In genomic region chr8:108915876-108916275, GRCm38 (mm10) we compare ENCODE assay signal across 11 mouse cellular contexts.
DNase-seq lines count a peak whose midpoint lies in the region; ATAC-seq and TF ChIP-seq lines count a peak whose summit lies in the region.
"Had no signal": no experiment of that assay in that cellular context is flagged by ENCODE, and none has a peak within 500 bp of the region (broad histone marks: within the 10 kb centered on the region; RNA-seq: fewer than 3 reads in every experiment).

No protein-coding gene starts in this region.

- WGBS in heart, embryonic 15.5 days = 43% methylated on average over 6 of the region's 6 CpGs
- WGBS in kidney, embryonic 14.5 days = 31% methylated on average over 6 of the region's 6 CpGs
- WGBS in lung, postnatal 0 days = 9% methylated on average over 6 of the region's 6 CpGs

- TF ChIP-seq EP300 in lung, postnatal 0 days (IDR thresholded peaks at IDR 0.05) = no peak

- H3K27me3 ChIP-seq in heart, embryonic 15.5 days = no peaks in the 10 kb centered on the region
- H3K27me3 ChIP-seq in kidney, embryonic 14.5 days (ENCODE audit: control insufficient read depth, insufficient read depth, low read length) = no peaks in the 10 kb centered on the region
- no peaks in the 10 kb centered on the region for H3K27me3 ChIP-seq in lung, postnatal 0 days (replicated peaks; ENCODE audit: insufficient read depth, low read length)
- H3K27me3 ChIP-seq: neural tube, embryonic 13.5 days had no signal

- peaks cover 5% of the 10 kb centered on the region; the same call in 1 of the 2 replicates for H3K36me3 ChIP-seq in heart, embryonic 15.5 days
- 0 out of 2 replicates have a peak, but pooled peaks cover 3% of the 10 kb centered on the region for H3K36me3 ChIP-seq in kidney, embryonic 14.5 days (ENCODE audit: control insufficient read depth, insufficient read depth, low read length)
- H3K36me3 ChIP-seq in lung, postnatal 0 days (ENCODE audit: insufficient read depth, low read length) = no peaks in the 10 kb centered on the region

- TF ChIP-seq POLR2A in brain, embryonic 14.5 days (IDR thresholded peaks at IDR 0.05; ENCODE audit: borderline replicate concordance, extremely low read depth, insufficient read depth, insufficient read length, poor library complexity, severe bottlenecking) = no peak

- H3K4me1 ChIP-seq in heart, embryonic 15.5 days (replicated peaks) = peaks cover 21% of the 10 kb centered on the region
- H3K4me1 ChIP-seq in kidney, embryonic 14.5 days (ENCODE audit: control insufficient read depth, insufficient read depth, low read length) = no peaks in the 10 kb centered on the region
- H3K4me1 ChIP-seq in lung, postnatal 0 days (ENCODE audit: insufficient read depth, low read depth, low read length) = peaks cover 5% of the 10 kb centered on the region; the same call in 1 of the 2 replicates

- no peak for DNase-seq in heart, adult 8-10 months (ENCODE audit: low spot score)
- DNase-seq in brain, embryonic 14.5 days (ENCODE audit: low read depth) = peak; percentile 53
- DNase-seq in lung, postnatal 0 days (ENCODE audit: low spot score) = peak; percentile 93
- no peak for DNase-seq in cerebellum, postnatal 14 days
- no peak for DNase-seq in urinary bladder, postnatal 14 days (ENCODE audit: low spot score)
- no peak for DNase-seq in cerebellum, adult 11 months
- DNase-seq: spleen, adult 18-20 months had no signal

- no peak overlapping the region for H3K4me3 ChIP-seq in heart, embryonic 15.5 days
- no peak overlapping the region for H3K4me3 ChIP-seq in kidney, embryonic 14.5 days (ENCODE audit: low read length)
- H3K4me3 ChIP-seq in lung, postnatal 0 days (ENCODE audit: low read depth, low read length) = no peak overlapping the region
- H3K4me3 ChIP-seq: neural tube, embryonic 13.5 days had no signal

- no peak for ATAC-seq in heart, embryonic 15.5 days (replicated peaks; ENCODE audit: insufficient number of reproducible peaks, insufficient read depth, low FRiP score, low read depth)
- peak; percentile 60; the same call in 1 of the 2 replicates for ATAC-seq in kidney, embryonic 14.5 days (ENCODE audit: low FRiP score, low TSS enrichment)
- peak; percentile 73 for ATAC-seq in lung, postnatal 0 days

- peak overlapping the region; percentile 70 for H3K27ac ChIP-seq in heart, embryonic 15.5 days
- H3K27ac ChIP-seq in kidney, embryonic 14.5 days (ENCODE audit: low read depth, low read length) = peak overlapping the region; percentile 79; the same call in 1 of the 2 replicates
- H3K27ac ChIP-seq in lung, postnatal 0 days (ENCODE audit: low read length) = peak overlapping the region; percentile 77
- H3K27ac ChIP-seq: liver, embryonic 14.5 days had no signal

- no peaks in the 10 kb centered on the region for H3K9me3 ChIP-seq in heart, embryonic 15.5 days (replicated peaks)
- H3K9me3 ChIP-seq in kidney, embryonic 14.5 days (ENCODE audit: control insufficient read depth, low read length) = no peaks in the 10 kb centered on the region
- no peaks in the 10 kb centered on the region for H3K9me3 ChIP-seq in lung, postnatal 0 days (ENCODE audit: low read length)
- H3K9me3 ChIP-seq: neural tube, embryonic 13.5 days had no signal

- H3K4me2 ChIP-seq in heart, embryonic 15.5 days = no peak overlapping the region
- no peak overlapping the region for H3K4me2 ChIP-seq in kidney, embryonic 14.5 days (replicated peaks; ENCODE audit: low read depth, low read length)
- H3K4me2 ChIP-seq in lung, postnatal 0 days (replicated peaks; ENCODE audit: low read depth, low read length) = peak overlapping the region; percentile 17; the same call in 1 of the 2 replicates
- H3K4me2 ChIP-seq: neural tube, embryonic 13.5 days had no signal

- no peak overlapping the region for H3K9ac ChIP-seq in heart, embryonic 15.5 days
- H3K9ac ChIP-seq in kidney, embryonic 14.5 days (ENCODE audit: low read depth, low read length) = no peak overlapping the region
- H3K9ac ChIP-seq in lung, postnatal 0 days (replicated peaks; ENCODE audit: low read depth) = no peak overlapping the region
- H3K9ac ChIP-seq: liver, embryonic 14.5 days; neural tube, embryonic 13.5 days had no signal

- TF ChIP-seq CTCF in brain, embryonic 14.5 days (IDR thresholded peaks at IDR 0.05; ENCODE audit: borderline replicate concordance, extremely low read depth, insufficient read depth, insufficient read length) = no peak
- TF ChIP-seq CTCF in lung, postnatal 0 days (IDR thresholded peaks at IDR 0.05) = no peak

Comparison
In these comparisons a context has a peak if more than half of its experiments do, and no peak if none do; other contexts are left out.
1. DNase-seq: peak in brain, embryonic 14.5 days (single experiment) and lung, postnatal 0 days (single experiment); none in heart, adult 8-10 months (single experiment), cerebellum, postnatal 14 days (0 of 2), urinary bladder, postnatal 14 days (single experiment) and cerebellum, adult 11 months (single experiment).
2. Peak in every context shown above with its lines, with median percentiles within 50 percentile points of each other: H3K27ac ChIP-seq.